Mouse (Mus musculus) cerebellum, adult (tissue): ENCODE results near the gene Pgbd5.

Experiments used
- ATAC-seq: cut with Nextera tagmentation; 2 replicates; pipeline ENCODE4 v1.9.2; 2017; ENCODE audit warnings: mild to moderate bottlenecking, moderate library complexity, mixed read lengths; ENCODE audit not compliant: insufficient number of reproducible peaks, low FRiP score, low TSS enrichment

The Pgbd5 gene

GRCm38 (mm10) chr8:124360911-124361310, 78.5 kb downstream of the Pgbd5 start:
- no peak for ATAC-seq

GRCm38 (mm10) chr8:124351636-124352035, 87.8 kb downstream of the Pgbd5 start:
- ATAC-seq, result no peak

DNA sequence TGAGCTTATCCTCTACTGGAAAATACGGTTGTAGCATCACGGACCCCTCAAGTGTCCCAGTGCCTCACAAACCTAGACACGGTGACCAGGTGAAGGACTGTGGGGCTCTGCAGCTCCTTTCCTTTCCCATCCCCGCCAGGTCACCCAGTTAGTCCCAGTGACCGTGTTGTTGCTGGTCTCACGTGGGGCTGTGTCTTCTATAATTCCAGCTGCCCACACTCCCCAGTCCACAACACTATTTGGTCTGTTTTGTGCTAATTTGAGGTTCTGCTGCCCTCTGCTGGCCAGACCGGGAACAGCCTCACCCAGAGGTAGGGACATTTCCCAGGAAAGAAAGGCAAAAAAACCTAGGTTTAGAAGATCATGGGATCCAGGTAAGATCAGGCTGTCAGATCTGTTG, 89.8 kb downstream of the Pgbd5 start:
- ATAC-seq, result 0 out of 2 replicates have a peak, but pooled peaks have one; percentile 16

GRCm38 (mm10) chr8:124348087-124348486, 91.4 kb downstream of the Pgbd5 start:
- ATAC-seq, result no peak

GRCm38 (mm10) chr8:124346852-124347523, 92.5 kb downstream of the Pgbd5 start:
- ATAC-seq, result no peak

GRCm38 (mm10) chr8:124345098-124345497, 94.4 kb downstream of the Pgbd5 start:
- ATAC-seq, result no peak

GRCm38 (mm10) chr8:124343991-124344390, 95.5 kb downstream of the Pgbd5 start:
- ATAC-seq, result no peak

DNA sequence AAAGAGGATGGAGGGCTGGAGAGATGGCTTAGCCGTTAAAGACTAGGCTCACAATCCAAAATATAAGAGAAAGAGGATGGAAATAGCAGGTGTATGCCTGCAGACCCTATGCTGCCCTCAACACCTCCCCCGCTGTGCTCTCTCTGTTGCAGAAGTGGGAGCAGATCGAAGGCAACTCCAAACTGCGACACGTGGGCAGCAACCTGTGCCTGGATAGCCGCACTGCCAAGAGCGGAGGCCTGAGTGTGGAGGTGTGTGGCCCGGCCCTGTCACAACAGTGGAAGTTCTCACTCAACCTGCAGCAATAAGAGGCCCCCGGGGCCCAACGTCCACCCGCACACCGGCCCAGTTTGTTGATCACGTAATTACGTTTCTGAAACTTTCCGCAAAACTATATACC, 96.3 kb downstream of the Pgbd5 start:
- no peak for ATAC-seq

DNA sequence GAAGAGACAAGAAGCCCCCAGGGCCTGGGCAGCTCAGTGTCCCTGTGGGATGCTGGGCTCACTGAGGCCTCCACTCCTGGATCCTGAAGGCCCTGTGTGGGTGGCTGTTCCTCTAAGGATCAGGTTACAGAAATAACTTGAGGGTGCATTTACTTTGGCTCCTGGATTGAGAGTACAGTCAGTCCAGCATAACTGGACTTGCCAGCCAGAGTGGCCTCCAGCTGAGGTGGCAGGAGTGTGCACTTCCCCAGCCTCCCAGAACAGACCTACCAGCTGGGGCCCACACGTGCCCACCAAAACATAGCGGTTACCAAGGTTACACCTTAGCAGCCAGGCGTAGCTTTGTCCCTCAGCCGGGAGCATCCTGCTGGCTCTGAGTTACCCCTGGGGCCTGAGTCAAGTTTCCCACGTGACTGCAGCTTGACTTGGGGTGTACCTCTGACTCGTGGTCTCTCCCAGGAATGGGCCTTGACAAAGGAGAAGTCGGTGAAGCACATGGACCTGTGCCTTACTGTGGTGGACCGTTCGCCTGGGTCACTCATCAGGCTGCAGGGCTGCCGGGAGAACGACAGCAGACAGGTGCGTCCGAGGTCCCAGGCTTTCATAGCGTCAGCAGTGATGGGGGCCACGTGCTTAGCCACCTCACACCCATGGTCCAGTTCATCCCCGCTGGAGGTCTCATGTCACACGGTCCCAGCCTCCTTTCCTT, 98.9 kb downstream of the Pgbd5 start:
- ATAC-seq, result no peak

- ATAC-seq, result no peak
Observed at GRCm38 (mm10) chr8:124339742-124340141, 99.7 kb downstream of the Pgbd5 start.

- no peak for ATAC-seq
Observed at GRCm38 (mm10) chr8:124336302-124336701, 103.2 kb downstream of the Pgbd5 start.

- ATAC-seq, result no peak
Observed at GRCm38 (mm10) chr8:124331706-124332105, 107.8 kb downstream of the Pgbd5 start.

- ATAC-seq, result no peak
Observed at GRCm38 (mm10) chr8:124331094-124331493, 108.4 kb downstream of the Pgbd5 start.

- ATAC-seq, result peak; percentile 63; the same call in 1 of the 2 replicates
Observed at GRCm38 (mm10) chr8:124330433-124330832, 109.0 kb downstream of the Pgbd5 start.

- ATAC-seq, result no peak
Observed at GRCm38 (mm10) chr8:124329690-124330089, 109.8 kb downstream of the Pgbd5 start.

GRCm38 (mm10) chr8:124328259-124328658, 111.2 kb downstream of the Pgbd5 start:
- no peak for ATAC-seq

- no peak for ATAC-seq
Observed at GRCm38 (mm10) chr8:124323356-124323755, 116.1 kb downstream of the Pgbd5 start.

DNA sequence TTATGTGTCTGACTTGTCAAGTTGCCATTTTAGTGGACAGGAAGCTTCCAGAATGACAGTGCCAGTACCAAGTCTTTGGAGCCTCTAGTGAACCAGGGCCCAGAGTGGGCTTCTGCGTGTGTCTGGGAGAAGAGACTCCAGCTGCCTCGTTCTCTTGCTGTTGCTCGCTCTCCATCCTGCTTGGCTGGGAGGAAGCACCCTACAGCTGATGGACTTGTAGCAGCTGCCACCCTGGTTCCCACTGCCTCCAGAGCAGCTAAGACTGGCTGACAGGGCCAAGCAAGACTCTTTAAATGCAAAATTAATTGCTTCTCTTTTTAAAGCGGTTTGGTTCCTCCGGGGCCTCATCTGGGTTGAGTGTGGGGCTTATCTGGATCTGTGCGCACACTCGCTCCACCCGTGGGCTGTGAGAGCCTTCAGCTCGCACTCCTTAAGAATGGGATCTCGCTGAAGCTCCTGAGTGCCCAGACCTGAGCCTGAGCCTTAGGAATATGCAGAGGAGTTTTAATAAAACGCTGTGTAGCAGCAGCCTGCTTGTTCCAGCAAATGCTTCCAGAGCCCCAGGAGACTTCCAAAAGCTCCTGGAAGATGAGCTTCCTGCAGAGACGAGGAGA, 118.1 kb downstream of the Pgbd5 start:
- ATAC-seq, result no peak

- ATAC-seq, result no peak
Observed at GRCm38 (mm10) chr8:124319316-124319652, 120.2 kb downstream of the Pgbd5 start.
